Mouse (Mus musculus) hindbrain, embryonic 11.5 days (tissue): ENCODE measurements at regions not wholly inside any gene's neighbourhood (a gene's known extent, or its start where the extent isn't known, plus 50 kb on each side); places are given as distances from the start of the nearest gene placed in this dataset.

ENCODE experiments used
- ATAC-seq: fragments of 200-750 bp; cut with Nextera tagmentation; 2 replicates; pipeline ENCODE4 v1.8.0; 2017; ENCODE audit warnings: mild to moderate bottlenecking, moderate TSS enrichment, moderate library complexity; ENCODE audit not compliant: low FRiP score
- DNase-seq: peaks from one replicate; pipeline ENCODE4 v3.0.0-alpha.2; 2015; ENCODE audit warnings: low spot score
- H3K27ac ChIP-seq: fragments of 300-500 bp; sonication (generic); 2 replicates; pipeline ENCODE4 v1.5.1; 2014; ENCODE audit warnings: mild to moderate bottlenecking, low read depth, low read length
- H3K27me3 ChIP-seq: fragments of 300-500 bp; sonication (generic); 2 replicates; pipeline ENCODE4 v1.6.1; 2014; ENCODE audit warnings: mild to moderate bottlenecking, low read length, moderate library complexity, mixed read lengths; ENCODE audit not compliant: control insufficient read depth, insufficient read depth
- H3K36me3 ChIP-seq: fragments of 300-500 bp; sonication (generic); 2 replicates; pipeline ENCODE4 v1.6.1; 2014; ENCODE audit warnings: mild to moderate bottlenecking, low read length, moderate library complexity, mixed read lengths; ENCODE audit not compliant: control insufficient read depth, insufficient read depth
- H3K4me1 ChIP-seq: fragments of 300-500 bp; sonication (generic); replicated peaks from 2 replicates; pipeline ENCODE4 v1.6.1; 2014; ENCODE audit warnings: low read length, mixed read lengths; ENCODE audit not compliant: control insufficient read depth, insufficient read depth
- H3K4me2 ChIP-seq: fragments of 300-500 bp; sonication (generic); replicated peaks from 2 replicates; pipeline ENCODE4 v1.6.1; 2014; ENCODE audit warnings: mild to moderate bottlenecking, low read depth, low read length
- H3K4me3 ChIP-seq: fragments of 300-500 bp; sonication (generic); 2 replicates; pipeline ENCODE4 v1.5.1; 2014; ENCODE audit warnings: low read depth, low read length
- H3K9ac ChIP-seq: fragments of 300-500 bp; sonication (generic); 2 replicates; pipeline ENCODE4 v1.6.1; 2014; ENCODE audit warnings: low read depth, low read length
- H3K9me3 ChIP-seq: fragments of 300-500 bp; sonication (generic); 2 replicates; pipeline ENCODE4 v1.6.1; 2016; ENCODE audit warnings: low read length; ENCODE audit not compliant: control insufficient read depth
- WGBS: fragments of 180-500 bp; shearing (Covaris S2); extraction: QIAGEN DNeasy Blood & Tissue Kit; methylation state at CpG from one replicate; pipeline ENCODE4 v1.1.7; 2014; 5-methylcytosine and 5-hydroxymethylcytosine counted together

GRCm38 (mm10) chr17:13661023-13661422, 99.3 kb upstream of the Afdn start:
- H3K4me2 ChIP-seq, result no peak overlapping the region
- no peak overlapping the region for H3K9ac ChIP-seq
- H3K9me3 ChIP-seq, result no peaks in the 10 kb centered on the region
- ATAC-seq (no peak), DNase-seq (no peak)
- no peak overlapping the region for H3K27ac ChIP-seq
- H3K36me3 ChIP-seq, result no peaks in the 10 kb centered on the region
- H3K4me3 ChIP-seq, result no peak overlapping the region
- peaks cover 14% of the 10 kb centered on the region for H3K4me1 ChIP-seq
- 93% methylated on average over 8 of the region's 8 CpGs for WGBS
- H3K27me3 ChIP-seq, result no peaks in the 10 kb centered on the region

GRCm38 (mm10) chr17:13662152-13662551, 98.2 kb upstream of the Afdn start:
- Histone ChIP-seq H3K4me3 (no peak overlapping the region), H3K27ac (no peak overlapping the region), H3K4me1 (peaks cover 13% of the 10 kb centered on the region), H3K4me2 (no peak overlapping the region), H3K36me3 (no peaks in the 10 kb centered on the region), H3K9me3 (no peaks in the 10 kb centered on the region), H3K9ac (no peak overlapping the region), H3K27me3 (no peaks in the 10 kb centered on the region)
- DNase-seq, result no peak
- WGBS, result 62% methylated on average over 4 of the region's 4 CpGs
- ATAC-seq, result no peak
